Mouse (Mus musculus): Measurements from ENCODE around the gene Rab6b. TPM values are rescaled to one million over a fixed set of nuclear protein-coding genes. Genes with fewer than 3 reads are reported as not detected.

The Rab6b gene
- total and polyA plus RNA-seq, 3 experiments, result 0.16 TPM; not detected in 2

DNA sequence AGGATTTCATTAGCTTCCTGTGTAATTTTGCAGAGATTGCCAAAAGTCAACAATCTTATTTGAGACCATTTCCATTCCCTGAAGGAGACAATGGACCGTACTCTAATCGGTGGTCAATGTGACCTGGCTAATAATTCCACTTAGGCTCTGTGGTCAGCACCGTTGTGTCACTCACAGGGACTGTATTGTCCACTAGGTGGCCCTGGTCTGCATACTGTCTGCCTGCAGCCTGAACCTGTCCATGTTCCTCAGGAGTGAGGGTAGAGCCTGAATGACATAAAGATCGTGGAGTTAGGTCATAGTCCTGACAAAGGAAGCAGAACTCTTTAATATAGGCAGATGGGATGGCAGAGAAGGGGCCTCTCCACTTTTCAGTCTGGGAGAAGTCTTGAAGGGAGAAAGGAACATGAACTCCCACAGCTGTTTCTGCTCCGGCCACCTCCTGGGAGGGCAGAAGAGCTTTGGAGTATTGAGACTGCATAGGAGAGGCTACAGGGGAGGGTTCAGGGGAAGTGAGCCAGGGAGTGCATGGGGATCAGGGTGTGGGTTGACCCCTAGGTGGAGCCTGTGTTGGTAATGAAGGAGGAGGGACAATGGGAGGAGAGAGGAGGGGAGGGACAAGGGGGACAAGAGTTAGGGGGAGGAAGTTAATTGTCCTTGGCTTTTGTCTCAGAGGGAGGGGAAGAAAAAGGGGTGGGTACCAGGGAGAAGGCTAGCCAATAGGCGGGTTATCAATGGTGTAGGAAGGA, 63.4 kb downstream of the Rab6b start:
- TF ChIP-seq TAL1 (conservative IDR thresholded peaks at IDR 0.05; ENCODE audit: low read depth, low read length) (no peak), CTCF (IDR thresholded peaks at IDR 0.05; ENCODE audit: low read depth, low read length) (peak; percentile 37; the same call in 1 of the 2 replicates), GATA2 (IDR thresholded peaks at IDR 0.05; ENCODE audit: borderline replicate concordance, low read depth, low read length) (no peak), GATA1 (IDR thresholded peaks at IDR 0.05; ENCODE audit: borderline replicate concordance, low read length) (no peak), POLR2AphosphoS5 (IDR thresholded peaks at IDR 0.05; ENCODE audit: insufficient replicate concordance, low read depth, low read length) (no peak)
- peaks cover 62% of the 10 kb centered on the region for H3K27me3 ChIP-seq (ENCODE audit: insufficient read depth, low read length)

DNA sequence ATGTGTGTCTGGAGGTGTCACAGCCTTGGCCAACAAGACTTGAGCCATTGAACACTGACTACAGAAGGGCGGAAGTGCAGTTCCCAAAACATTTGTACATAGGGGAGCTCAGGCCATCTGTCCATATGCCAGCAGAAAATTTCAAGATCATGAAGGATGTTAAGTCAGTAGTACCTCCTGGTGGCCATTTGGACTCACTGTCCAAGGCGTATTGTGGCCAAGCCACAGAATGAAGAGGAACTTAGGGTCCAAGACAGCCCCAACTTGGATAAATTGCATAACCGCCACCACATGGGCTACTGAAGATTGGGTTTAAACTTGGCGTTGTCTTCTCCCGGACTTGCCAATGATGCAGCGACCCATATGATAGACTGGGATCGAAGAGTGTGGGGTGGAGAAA, 64.1 kb downstream of the Rab6b start:
- peaks cover 58% of the 10 kb centered on the region for H3K27me3 ChIP-seq (ENCODE audit: insufficient read depth, low read length)
- DNase-seq (ENCODE audit: low spot score) (no peak), ATAC-seq (ENCODE audit: extremely low read depth, insufficient number of reproducible peaks, low FRiP score, poor library complexity, severe bottlenecking) (no peak)
- H3K4me3 ChIP-seq (ENCODE audit: low read depth, low read length), result no peak overlapping the region
- H3K9me3 ChIP-seq (replicated peaks), result no peaks in the 10 kb centered on the region
- no peaks in the 10 kb centered on the region for H3K36me3 ChIP-seq (replicated peaks)
- TF ChIP-seq TAL1 (conservative IDR thresholded peaks at IDR 0.05; ENCODE audit: low read depth, low read length) (no peak), CTCF (IDR thresholded peaks at IDR 0.05; ENCODE audit: low read depth, low read length) (no peak), GATA2 (IDR thresholded peaks at IDR 0.05; ENCODE audit: borderline replicate concordance, low read depth, low read length) (no peak), POLR2AphosphoS5 (IDR thresholded peaks at IDR 0.05; ENCODE audit: insufficient replicate concordance, low read depth, low read length) (no peak), GATA1 (IDR thresholded peaks at IDR 0.05; ENCODE audit: borderline replicate concordance, low read length) (no peak)
- H3K4me1 ChIP-seq (ENCODE audit: insufficient read depth, low read depth, low read length), result peaks cover 18% of the 10 kb centered on the region

More for the DNA sequence above, 63.4 kb downstream of the Rab6b start:
- Histone ChIP-seq H3K4me3 (ENCODE audit: low read depth, low read length) (no peak overlapping the region), H3K4me1 (ENCODE audit: insufficient read depth, low read depth, low read length) (peaks cover 11% of the 10 kb centered on the region), H3K9me3 (replicated peaks) (no peaks in the 10 kb centered on the region), H3K36me3 (replicated peaks) (no peaks in the 10 kb centered on the region)
- DNase-seq (ENCODE audit: low spot score) (peak; percentile 19), ATAC-seq (ENCODE audit: extremely low read depth, insufficient number of reproducible peaks, low FRiP score, poor library complexity, severe bottlenecking) (peak; percentile 57; the same call in 1 of the 2 replicates)

DNA sequence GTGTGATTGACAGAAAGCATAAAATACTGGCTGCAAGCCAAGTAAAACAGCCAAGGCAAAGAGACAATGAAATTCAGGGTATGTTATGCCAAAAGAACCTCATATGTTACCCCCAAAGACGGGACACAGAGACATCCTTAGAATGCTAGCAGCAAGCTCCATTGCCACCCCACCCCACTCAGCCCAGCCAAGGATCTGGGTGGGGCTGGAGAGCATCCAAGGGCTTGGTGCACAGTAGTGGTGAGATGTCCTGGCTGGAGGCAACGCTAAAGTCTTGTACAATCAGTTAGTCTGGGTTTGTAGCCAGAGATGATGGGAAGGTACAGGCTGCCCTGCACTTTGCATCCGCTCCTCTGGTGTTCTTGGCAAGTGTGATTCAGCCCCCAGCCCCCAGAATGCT, 68.7 kb downstream of the Rab6b start:
- TF ChIP-seq TAL1 (conservative IDR thresholded peaks at IDR 0.05; ENCODE audit: low read depth, low read length) (no peak), GATA2 (IDR thresholded peaks at IDR 0.05; ENCODE audit: borderline replicate concordance, low read depth, low read length) (no peak), GATA1 (IDR thresholded peaks at IDR 0.05; ENCODE audit: borderline replicate concordance, low read length) (no peak), CTCF (IDR thresholded peaks at IDR 0.05; ENCODE audit: low read depth, low read length) (no peak), POLR2AphosphoS5 (IDR thresholded peaks at IDR 0.05; ENCODE audit: insufficient replicate concordance, low read depth, low read length) (no peak)
- peak overlapping the region; percentile 68; the same call in 1 of the 2 replicates for H3K4me3 ChIP-seq (ENCODE audit: low read depth, low read length)
- no peak for ATAC-seq (ENCODE audit: extremely low read depth, insufficient number of reproducible peaks, low FRiP score, poor library complexity, severe bottlenecking)

DNA sequence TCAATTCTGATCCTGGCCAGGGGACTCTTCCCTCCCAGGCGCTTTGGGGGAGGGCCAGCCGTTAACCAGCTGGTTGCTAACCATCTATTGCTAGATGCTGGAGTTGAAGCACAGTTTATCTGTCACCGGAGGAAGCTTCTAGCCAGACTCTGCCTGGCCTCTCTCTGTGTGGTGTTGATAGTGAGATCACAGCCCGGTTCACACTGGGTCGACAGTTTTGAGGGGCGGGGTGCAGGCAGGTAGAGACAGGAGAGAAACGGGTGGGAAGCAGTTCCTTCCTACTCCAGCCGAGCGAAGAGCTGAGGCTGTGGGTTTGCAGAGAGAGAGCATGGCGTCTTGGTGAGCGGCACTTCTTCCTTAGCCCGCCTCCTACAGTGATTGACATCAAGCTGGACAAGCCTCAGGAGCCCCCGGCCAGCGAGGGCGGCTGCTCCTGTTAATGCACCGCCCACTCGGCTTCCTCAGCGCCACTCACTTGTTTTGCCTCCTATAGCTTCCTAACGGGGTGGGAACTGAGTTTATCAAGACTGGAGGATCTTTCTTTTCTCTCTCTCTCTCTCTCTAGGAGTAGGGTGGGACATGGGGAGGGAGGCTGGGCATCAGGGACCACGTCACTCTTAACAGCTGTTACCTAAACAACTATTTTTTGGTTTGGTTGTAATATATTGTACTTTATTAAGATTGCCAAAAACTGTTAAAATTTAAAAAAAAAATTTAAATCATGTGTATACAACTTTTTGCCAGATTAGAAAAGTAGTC, 69.4 kb downstream of the Rab6b start:
- H3K9me3 ChIP-seq (replicated peaks), result no peaks in the 10 kb centered on the region
- TF ChIP-seq TAL1 (conservative IDR thresholded peaks at IDR 0.05; ENCODE audit: low read depth, low read length), result no peak
- no peak for TF ChIP-seq GATA2 (IDR thresholded peaks at IDR 0.05; ENCODE audit: borderline replicate concordance, low read depth, low read length)
- TF ChIP-seq POLR2AphosphoS5 (IDR thresholded peaks at IDR 0.05; ENCODE audit: insufficient replicate concordance, low read depth, low read length), result no peak
- no peak for TF ChIP-seq CTCF (IDR thresholded peaks at IDR 0.05; ENCODE audit: low read depth, low read length)
- no peak for TF ChIP-seq GATA1 (IDR thresholded peaks at IDR 0.05; ENCODE audit: borderline replicate concordance, low read length)
- peaks cover 30% of the 10 kb centered on the region for H3K27me3 ChIP-seq (ENCODE audit: insufficient read depth, low read length)
- peaks cover 23% of the 10 kb centered on the region for H3K4me1 ChIP-seq (ENCODE audit: insufficient read depth, low read depth, low read length)
- DNase-seq (ENCODE audit: low spot score), result peak; percentile 92
- no peaks in the 10 kb centered on the region for H3K36me3 ChIP-seq (replicated peaks)
- ATAC-seq (ENCODE audit: extremely low read depth, insufficient number of reproducible peaks, low FRiP score, poor library complexity, severe bottlenecking), result peak; percentile 96
- H3K4me3 ChIP-seq (ENCODE audit: low read depth, low read length), result peak overlapping the region; percentile 68

More for the DNA sequence above, 68.7 kb downstream of the Rab6b start:
- H3K9me3 ChIP-seq (replicated peaks), result no peaks in the 10 kb centered on the region
- DNase-seq (ENCODE audit: low spot score), result peak; percentile 27
- peaks cover 25% of the 10 kb centered on the region for H3K4me1 ChIP-seq (ENCODE audit: insufficient read depth, low read depth, low read length)
- H3K36me3 ChIP-seq (replicated peaks), result no peaks in the 10 kb centered on the region
- peaks cover 36% of the 10 kb centered on the region for H3K27me3 ChIP-seq (ENCODE audit: insufficient read depth, low read length)

DNA sequence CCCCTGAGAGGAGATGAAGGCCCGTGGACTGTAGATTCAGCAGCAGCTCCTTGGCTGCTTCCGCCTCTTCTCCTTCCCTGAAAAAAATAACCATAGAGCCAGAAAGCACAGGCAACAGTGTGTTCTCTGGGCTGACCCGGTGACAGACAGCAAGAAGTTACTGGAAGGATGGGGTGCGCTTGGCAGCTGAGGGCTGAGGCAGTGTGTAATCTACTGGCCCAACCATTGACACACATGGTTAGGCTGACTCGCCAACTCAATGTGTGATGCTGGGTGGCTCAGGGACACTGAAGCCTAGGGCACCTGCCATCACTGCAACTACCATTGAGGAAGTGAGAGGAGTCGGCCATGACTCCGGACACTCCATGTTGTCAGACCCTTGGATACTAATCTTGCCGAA, 70.3 kb downstream of the Rab6b start:
- H3K4me1 ChIP-seq (ENCODE audit: insufficient read depth, low read depth, low read length), result peaks cover 25% of the 10 kb centered on the region
- no peaks in the 10 kb centered on the region for H3K9me3 ChIP-seq (replicated peaks)
- ATAC-seq (ENCODE audit: extremely low read depth, insufficient number of reproducible peaks, low FRiP score, poor library complexity, severe bottlenecking) (no peak), DNase-seq (ENCODE audit: low spot score) (no peak)
- peaks cover 3% of the 10 kb centered on the region for H3K36me3 ChIP-seq (replicated peaks)
- TF ChIP-seq GATA2 (IDR thresholded peaks at IDR 0.05; ENCODE audit: borderline replicate concordance, low read depth, low read length) (no peak), POLR2AphosphoS5 (IDR thresholded peaks at IDR 0.05; ENCODE audit: insufficient replicate concordance, low read depth, low read length) (no peak), GATA1 (IDR thresholded peaks at IDR 0.05; ENCODE audit: borderline replicate concordance, low read length) (no peak), TAL1 (conservative IDR thresholded peaks at IDR 0.05; ENCODE audit: low read depth, low read length) (no peak), CTCF (IDR thresholded peaks at IDR 0.05; ENCODE audit: low read depth, low read length) (no peak)
- no peak overlapping the region for H3K4me3 ChIP-seq (ENCODE audit: low read depth, low read length)
- H3K27me3 ChIP-seq (ENCODE audit: insufficient read depth, low read length), result peaks cover 23% of the 10 kb centered on the region

DNA sequence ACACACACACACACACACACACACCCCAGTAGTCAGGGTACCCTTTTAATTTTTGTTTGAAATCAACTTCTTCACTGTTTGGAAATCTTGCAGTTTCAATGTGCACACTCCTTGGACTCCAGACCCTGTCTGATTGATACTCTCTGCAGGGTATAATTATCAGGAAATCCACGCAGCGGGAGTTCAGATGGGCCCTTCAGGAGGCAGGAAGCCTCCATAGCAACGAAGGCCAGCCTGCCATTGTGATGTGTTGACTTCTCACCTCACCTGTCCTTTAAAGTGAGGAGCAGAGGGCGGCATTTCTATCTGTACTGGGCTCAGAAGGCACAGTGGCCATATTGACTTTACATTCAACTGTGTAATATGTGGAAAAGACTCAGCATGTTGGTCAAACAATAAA, 73.3 kb downstream of the Rab6b start:
- Histone ChIP-seq H3K36me3 (replicated peaks) (peaks cover 26% of the 10 kb centered on the region), H3K9me3 (replicated peaks) (no peaks in the 10 kb centered on the region), H3K4me1 (ENCODE audit: insufficient read depth, low read depth, low read length) (peaks cover 38% of the 10 kb centered on the region), H3K4me3 (ENCODE audit: low read depth, low read length) (no peak overlapping the region), H3K27me3 (ENCODE audit: insufficient read depth, low read length) (0 out of 2 replicates have a peak, but pooled peaks cover under 1% of the 10 kb centered on the region)
- DNase-seq (ENCODE audit: low spot score) (no peak), ATAC-seq (ENCODE audit: extremely low read depth, insufficient number of reproducible peaks, low FRiP score, poor library complexity, severe bottlenecking) (no peak)
- TF ChIP-seq GATA2 (IDR thresholded peaks at IDR 0.05; ENCODE audit: borderline replicate concordance, low read depth, low read length) (no peak), GATA1 (IDR thresholded peaks at IDR 0.05; ENCODE audit: borderline replicate concordance, low read length) (no peak), POLR2AphosphoS5 (IDR thresholded peaks at IDR 0.05; ENCODE audit: insufficient replicate concordance, low read depth, low read length) (no peak), CTCF (IDR thresholded peaks at IDR 0.05; ENCODE audit: low read depth, low read length) (no peak), TAL1 (conservative IDR thresholded peaks at IDR 0.05; ENCODE audit: low read depth, low read length) (no peak)
